Mouse (Mus musculus) ES-E14 (cell line): ENCODE measurements around the gene Defb25.

Experiments
- CHD2 ChIP-seq: IDR thresholded peaks from 2 replicates; pipeline ENCODE4 v1.6.1; 2014; ENCODE audit warnings: mild to moderate bottlenecking, low read depth, low read length, inconsistent platforms
- ZC3H11A ChIP-seq: IDR thresholded peaks from 2 replicates; pipeline ENCODE4 v1.6.1; 2012; ENCODE audit warnings: low read depth, mild to moderate bottlenecking, inconsistent platforms, low read length, borderline replicate concordance
- ZNF384 ChIP-seq: IDR thresholded peaks from 2 replicates; pipeline ENCODE4 v1.6.1; 2012; ENCODE audit warnings: low read depth, low read length, inconsistent platforms

DNA sequence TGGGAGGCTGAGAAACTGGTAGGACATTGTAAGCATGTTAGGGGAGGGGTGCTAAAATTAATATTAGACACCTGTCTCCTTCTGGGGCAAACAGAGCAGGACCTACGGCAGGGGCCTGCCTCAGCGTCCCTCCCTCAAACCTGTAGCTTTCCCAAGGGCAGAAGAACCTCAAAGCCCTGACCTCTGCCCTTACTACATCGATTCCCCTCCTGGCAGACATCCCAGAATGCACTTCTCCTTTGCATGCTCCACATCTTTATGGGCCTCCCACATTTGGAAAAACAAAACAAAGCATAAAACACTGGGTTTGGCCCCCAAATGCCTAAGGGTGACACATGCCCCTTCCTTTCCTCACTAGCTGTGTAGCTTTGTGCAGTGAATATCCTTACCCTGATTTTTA lies 6.4 kb upstream of the Defb25 start:
- TF ChIP-seq ZNF384 (no peak), CHD2 (no peak), ZC3H11A (no peak)
